Mouse (Mus musculus) kidney, adult 10 weeks (tissue): ENCODE data around the gene Atn1. TPM values are rescaled to one million over a fixed set of nuclear protein-coding genes. Genes with fewer than 3 reads are reported as not detected.

ENCODE experiments used
- polyA plus RNA-seq: library from polyadenylated mRNA; stranded (reverse); fragments of 350-450 nt; fragmentation: Illumina TruSeq; extraction: RNeasy Lipid Tissue Mini Kit (QIAGEN cat#74804); gene quantifications from one replicate; pipeline ENCODE4 v1.2.3, GENCODE M21; 2014; ENCODE audit warnings: low read depth, low replicate concordance

Gene Atn1
- polyA plus RNA-seq: 1.1 TPM

GRCm38 (mm10) chr6:124755831-124756595 lies at the start of gene Atn1, which contains the start of gene Gm45234:
Atn1 (minus strand) TSS chr6:124756524.
Gm45234 (minus strand) TSS chr6:124756021.

GRCm38 (mm10) chr6:124779222-124779983 lies 23.1 kb upstream of the Atn1 start, which contains the start of gene Lrrc23:
Lrrc23 (minus strand) TSS chr6:124779727.

DNA sequence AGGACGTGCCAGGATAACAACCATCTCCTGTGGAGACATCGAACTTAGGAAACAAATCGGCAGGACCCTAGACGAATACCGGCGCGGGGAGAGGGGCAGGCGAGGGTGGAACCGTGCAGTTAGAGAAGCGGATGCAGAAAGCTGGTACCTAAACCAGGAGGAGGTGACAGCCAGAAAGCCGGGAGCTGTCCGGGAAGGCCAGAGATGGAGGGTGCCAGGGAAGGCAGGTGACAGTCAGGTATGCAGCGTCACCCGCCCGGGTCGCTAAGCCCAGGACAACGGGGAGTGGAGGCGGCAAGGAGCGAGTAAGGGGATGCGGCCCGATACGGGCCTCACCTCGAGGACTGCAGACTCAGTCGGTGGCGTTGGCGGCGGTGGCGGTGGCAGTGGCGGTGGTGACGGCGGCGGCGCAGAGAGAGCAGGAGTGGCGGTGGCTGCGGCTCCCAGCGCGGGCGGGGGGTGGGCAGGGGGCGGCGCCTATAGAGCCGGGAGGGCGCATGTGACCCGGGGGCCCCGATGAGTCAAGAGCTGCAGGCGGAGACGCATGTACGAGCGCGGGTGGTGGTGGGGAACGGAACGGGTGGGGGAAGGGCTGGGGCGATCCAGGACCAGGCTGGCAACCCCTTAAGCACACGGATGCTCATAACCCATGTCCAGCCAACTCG lies 12.9 kb upstream of the Atn1 start, which contains the start of gene Eno2:
Gene Eno2, minus strand, starts transcription at position 573 of the 665 bp plus-strand sequence.

DNA sequence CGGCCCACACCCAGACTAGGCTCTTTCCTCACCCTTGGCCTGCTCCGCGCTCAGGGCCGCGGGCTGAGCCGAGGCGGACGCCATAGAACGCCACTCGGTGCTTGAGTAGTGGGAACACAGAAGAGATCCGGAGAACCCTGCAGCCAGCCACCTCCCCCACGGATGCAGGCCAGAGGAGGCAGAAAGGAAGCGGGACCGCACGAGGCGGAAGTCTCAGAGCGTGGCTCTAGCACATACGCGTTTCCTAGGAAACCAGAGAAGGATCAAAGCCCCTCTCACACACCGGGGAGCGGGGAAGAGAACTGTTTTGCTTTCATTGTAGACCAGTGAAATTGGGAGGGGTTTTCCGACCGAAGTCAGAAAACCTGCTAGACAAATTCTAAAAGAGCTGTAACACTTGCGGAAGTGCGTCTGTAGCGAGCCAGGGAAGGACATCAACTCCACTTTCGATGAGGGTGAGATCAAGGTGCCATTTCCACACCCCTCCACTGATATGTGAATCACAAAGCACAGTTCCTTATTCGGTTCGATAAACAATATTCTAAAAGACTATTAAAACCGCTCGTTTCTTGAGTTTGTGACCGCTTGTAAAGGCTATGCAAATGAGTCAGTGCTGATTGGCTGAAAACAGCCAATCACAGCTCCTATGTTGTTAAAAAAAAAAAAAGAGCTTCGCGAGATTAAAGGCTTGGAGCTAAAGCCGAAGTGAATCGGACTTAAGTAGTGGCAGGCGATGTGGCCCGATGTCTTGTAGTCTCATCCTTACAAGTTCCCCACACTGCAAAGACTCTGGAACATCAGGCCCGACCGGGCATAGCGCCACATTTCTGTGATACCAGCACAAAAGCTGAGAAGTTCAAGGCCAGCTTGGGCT lies 15.2 kb downstream of the Atn1 start, which contains the start of gene Grcc10:
Gene Grcc10, minus strand, starts transcription at position 487 of the 874 bp plus-strand sequence.

GRCm38 (mm10) chr6:124738511-124739023 lies 17.8 kb downstream of the Atn1 start, which contains the start of gene Ptpn6:
Ptpn6 (minus strand) TSS chr6:124738714.

DNA sequence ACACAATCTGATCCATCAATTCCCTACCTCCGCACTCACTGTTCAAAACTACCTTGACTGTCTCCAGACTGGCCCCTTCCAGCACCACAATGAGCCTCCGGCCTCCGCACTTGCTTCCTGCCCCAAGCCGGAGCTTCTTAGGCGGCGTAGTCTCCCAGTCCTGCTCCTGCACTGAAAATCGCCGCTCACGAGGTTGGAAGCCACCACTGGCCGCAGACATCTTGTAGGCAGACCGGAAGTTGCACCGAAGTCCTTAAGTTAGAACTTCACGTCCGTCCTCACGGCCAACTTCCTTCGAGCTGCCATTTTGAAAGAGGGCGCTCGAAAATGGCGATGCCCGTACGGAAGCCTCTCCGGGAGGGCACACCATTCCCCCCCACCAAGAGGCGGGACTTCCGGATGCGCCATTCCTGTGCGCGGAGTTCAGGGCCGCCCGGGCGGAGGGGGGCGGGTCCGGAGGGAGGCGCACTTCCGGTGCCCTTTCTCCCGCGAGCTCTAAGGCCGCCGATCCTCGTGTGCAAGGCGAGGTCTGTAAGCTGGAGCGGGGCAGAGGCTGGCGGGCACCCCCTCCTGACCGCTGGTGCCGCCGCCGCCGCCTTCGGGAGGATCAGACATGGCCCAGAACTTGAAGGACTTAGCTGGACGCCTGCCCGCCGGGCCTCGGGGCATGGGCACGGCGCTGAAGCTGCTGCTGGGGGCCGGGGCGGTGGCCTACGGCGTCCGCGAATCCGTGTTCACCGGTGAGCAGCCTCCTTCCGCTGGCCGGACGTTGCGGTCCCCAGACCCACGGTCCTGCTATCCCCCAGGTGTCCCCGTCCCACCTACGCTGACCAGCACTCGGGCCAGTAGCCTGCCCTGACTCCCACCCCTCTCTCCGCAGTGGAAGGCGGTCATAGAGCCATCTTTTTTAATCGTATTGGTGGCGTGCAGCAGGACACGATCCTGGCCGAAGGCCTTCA lies 44.2 kb downstream of the Atn1 start, which contains the start of the genes Emg1 and Phb2:
Gene Emg1, minus strand, starts transcription at position 355 of the 959 bp plus-strand sequence.
Gene Phb2, plus strand, starts transcription at position 513 of the 959 bp plus-strand sequence.

Other genes starting within 250 kb of the Atn1 start
- gene C1ra, start 244.1 kb downstream of the Atn1 start, polyA plus RNA-seq: 6.9 TPM
- 38.4 TPM for gene C1s1, start 214.2 kb downstream of the Atn1 start, polyA plus RNA-seq
- gene C1rb, start 186.2 kb downstream of the Atn1 start, polyA plus RNA-seq: not detected
- gene C1s2, start 120.4 kb downstream of the Atn1 start, polyA plus RNA-seq: 0.20 TPM
- 51.6 TPM for gene Lpcat3, start 93.5 kb downstream of the Atn1 start, polyA plus RNA-seq
- gene Emg1, start 44.3 kb downstream of the Atn1 start, polyA plus RNA-seq: 19.5 TPM
- 27.3 TPM for gene Phb2, start 44.2 kb downstream of the Atn1 start, polyA plus RNA-seq
- 1.1 TPM for gene Ptpn6, start 17.8 kb downstream of the Atn1 start, polyA plus RNA-seq
- gene Grcc10, start 15.2 kb downstream of the Atn1 start, polyA plus RNA-seq: 2.9 TPM
- gene Gm45234, start 503 bp downstream of the Atn1 start, polyA plus RNA-seq: not detected
- not detected for gene Eno2, start 13.1 kb upstream of the Atn1 start, polyA plus RNA-seq
- gene Lrrc23, start 23.2 kb upstream of the Atn1 start, polyA plus RNA-seq: not detected
- gene Spsb2, start 52.1 kb upstream of the Atn1 start, polyA plus RNA-seq: 0.36 TPM
- gene Tpi1, start 57.8 kb upstream of the Atn1 start, polyA plus RNA-seq: 40.9 TPM
- gene Usp5, start 73.0 kb upstream of the Atn1 start, polyA plus RNA-seq: 17.3 TPM
- gene Cdca3, start 73.0 kb upstream of the Atn1 start, polyA plus RNA-seq: 0.69 TPM
- not detected for gene Gnb3, start 83.8 kb upstream of the Atn1 start, polyA plus RNA-seq
- not detected for gene P3h3, start 101.2 kb upstream of the Atn1 start, polyA plus RNA-seq
- gene Gpr162, start 107.5 kb upstream of the Atn1 start, polyA plus RNA-seq: not detected
- gene Cd4, start 131.7 kb upstream of the Atn1 start, polyA plus RNA-seq: 0.36 TPM
- gene Lag3, start 155.2 kb upstream of the Atn1 start, polyA plus RNA-seq: not detected
- gene Ptms, start 163.6 kb upstream of the Atn1 start, polyA plus RNA-seq: 287 TPM
- gene Mlf2, start 174.9 kb upstream of the Atn1 start, polyA plus RNA-seq: 11.8 TPM
- 21.7 TPM for gene Cops7a, start 209.0 kb upstream of the Atn1 start, polyA plus RNA-seq
- not detected for gene Pianp, start 240.2 kb upstream of the Atn1 start, polyA plus RNA-seq